Mouse (Mus musculus): ENCODE results near the gene Gfi1b. TPM values are rescaled to one million over a fixed set of nuclear protein-coding genes. Genes with fewer than 3 reads are reported as not detected.

Gfi1b gene
- polyA plus RNA-seq, 1 experiment: 0.76 TPM

- Histone ChIP-seq H3K9me3 (replicated peaks; ENCODE audit: control insufficient read depth, insufficient read depth, low read length, poor library complexity, severe bottlenecking) (no peaks in the 10 kb centered on the region), H3K4me3 (ENCODE audit: low read depth, low read length) (peak overlapping the region; percentile 71), H3K36me3 (ENCODE audit: control insufficient read depth, insufficient read depth, low read length, poor library complexity, severe bottlenecking) (no peaks in the 10 kb centered on the region), H3K27me3 (ENCODE audit: control insufficient read depth, insufficient read depth, low read length, poor library complexity, severe bottlenecking) (no peaks in the 10 kb centered on the region), H3K4me1 (ENCODE audit: control insufficient read depth, insufficient read depth, low read length) (no peaks in the 10 kb centered on the region), H3K27ac (ENCODE audit: insufficient read depth, low read length) (peak overlapping the region; percentile 68; the same call in 1 of the 2 replicates), H3K9ac (ENCODE audit: low read depth, poor library complexity, severe bottlenecking) (peak overlapping the region; percentile 24; the same call in 1 of the 2 replicates)
- TF ChIP-seq EP300 (IDR thresholded peaks at IDR 0.05; ENCODE audit: insufficient read depth, low read depth, low read length): no peak
- peak; percentile 63 for TF ChIP-seq POLR2A (IDR thresholded peaks at IDR 0.05; ENCODE audit: insufficient read depth, low read length)
These were observed 17.1 kb upstream of the Gfi1b start for GRCm38 (mm10) chr2:28638886-28639285.

GRCm38 (mm10) chr2:28638352-28638751 lies 16.6 kb upstream of the Gfi1b start:
- H3K36me3 ChIP-seq (ENCODE audit: control insufficient read depth, insufficient read depth, low read length, poor library complexity, severe bottlenecking): no peaks in the 10 kb centered on the region
- no peaks in the 10 kb centered on the region for H3K9me3 ChIP-seq (replicated peaks; ENCODE audit: control insufficient read depth, insufficient read depth, low read length, poor library complexity, severe bottlenecking)
- H3K9ac ChIP-seq (ENCODE audit: low read depth, poor library complexity, severe bottlenecking): peak overlapping the region; percentile 24; the same call in 1 of the 2 replicates
- H3K27me3 ChIP-seq (ENCODE audit: control insufficient read depth, insufficient read depth, low read length, poor library complexity, severe bottlenecking): no peaks in the 10 kb centered on the region
- no peaks in the 10 kb centered on the region for H3K4me1 ChIP-seq (ENCODE audit: control insufficient read depth, insufficient read depth, low read length)
- H3K4me3 ChIP-seq (ENCODE audit: low read depth, low read length): peak overlapping the region; percentile 71
- H3K27ac ChIP-seq (ENCODE audit: insufficient read depth, low read length): no peak overlapping the region
- TF ChIP-seq POLR2A (IDR thresholded peaks at IDR 0.05; ENCODE audit: insufficient read depth, low read length) (no peak), EP300 (IDR thresholded peaks at IDR 0.05; ENCODE audit: insufficient read depth, low read depth, low read length) (no peak), CTCF (IDR thresholded peaks at IDR 0.05; ENCODE audit: low read depth, low read length) (no peak)

- Histone ChIP-seq H3K9ac (ENCODE audit: low read depth, poor library complexity, severe bottlenecking) (no peak overlapping the region), H3K27me3 (ENCODE audit: control insufficient read depth, insufficient read depth, low read length, poor library complexity, severe bottlenecking) (no peaks in the 10 kb centered on the region), H3K9me3 (replicated peaks; ENCODE audit: control insufficient read depth, insufficient read depth, low read length, poor library complexity, severe bottlenecking) (no peaks in the 10 kb centered on the region), H3K27ac (ENCODE audit: insufficient read depth, low read length) (no peak overlapping the region), H3K4me1 (ENCODE audit: control insufficient read depth, insufficient read depth, low read length) (no peaks in the 10 kb centered on the region), H3K36me3 (ENCODE audit: control insufficient read depth, insufficient read depth, low read length, poor library complexity, severe bottlenecking) (no peaks in the 10 kb centered on the region), H3K4me3 (ENCODE audit: low read depth, low read length) (no peak overlapping the region)
- TF ChIP-seq CTCF (IDR thresholded peaks at IDR 0.05; ENCODE audit: low read depth, low read length) (no peak), EP300 (IDR thresholded peaks at IDR 0.05; ENCODE audit: insufficient read depth, low read depth, low read length) (no peak), POLR2A (IDR thresholded peaks at IDR 0.05; ENCODE audit: insufficient read depth, low read length) (no peak)
These were observed 15.5 kb upstream of the Gfi1b start for GRCm38 (mm10) chr2:28637106-28637845.

DNA sequence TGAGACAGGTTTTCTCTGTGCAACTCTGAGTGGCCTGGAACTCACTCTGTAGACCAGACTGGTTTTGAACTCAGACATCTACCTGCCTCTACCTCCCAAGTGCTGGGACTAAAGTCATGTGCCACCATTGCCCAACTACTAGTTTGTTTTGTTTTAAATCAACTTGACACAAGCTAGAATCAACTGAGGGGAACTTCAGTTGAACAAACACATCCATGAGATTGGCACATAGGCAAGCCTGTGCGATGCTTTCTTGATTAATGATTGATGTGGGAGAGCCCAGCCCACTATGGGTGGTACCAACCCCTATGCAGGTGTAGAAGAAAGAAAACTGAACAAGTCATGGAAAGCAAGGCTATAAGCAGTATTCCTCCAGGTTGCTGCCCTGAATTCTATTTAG lies 13.4 kb upstream of the Gfi1b start:
- TF ChIP-seq CTCF (IDR thresholded peaks at IDR 0.05; ENCODE audit: low read depth, low read length) (no peak), EP300 (IDR thresholded peaks at IDR 0.05; ENCODE audit: insufficient read depth, low read depth, low read length) (no peak), POLR2A (IDR thresholded peaks at IDR 0.05; ENCODE audit: insufficient read depth, low read length) (no peak)
- Histone ChIP-seq H3K9ac (ENCODE audit: low read depth, poor library complexity, severe bottlenecking) (no peak overlapping the region), H3K4me3 (ENCODE audit: low read depth, low read length) (no peak overlapping the region), H3K27me3 (ENCODE audit: control insufficient read depth, insufficient read depth, low read length, poor library complexity, severe bottlenecking) (no peaks in the 10 kb centered on the region), H3K27ac (ENCODE audit: insufficient read depth, low read length) (no peak overlapping the region), H3K9me3 (replicated peaks; ENCODE audit: control insufficient read depth, insufficient read depth, low read length, poor library complexity, severe bottlenecking) (no peaks in the 10 kb centered on the region), H3K36me3 (ENCODE audit: control insufficient read depth, insufficient read depth, low read length, poor library complexity, severe bottlenecking) (no peaks in the 10 kb centered on the region), H3K4me1 (ENCODE audit: control insufficient read depth, insufficient read depth, low read length) (no peaks in the 10 kb centered on the region)

- Histone ChIP-seq H3K4me1 (ENCODE audit: control insufficient read depth, insufficient read depth, low read length) (no peaks in the 10 kb centered on the region), H3K4me3 (ENCODE audit: low read depth, low read length) (no peak overlapping the region), H3K36me3 (ENCODE audit: control insufficient read depth, insufficient read depth, low read length, poor library complexity, severe bottlenecking) (no peaks in the 10 kb centered on the region), H3K27me3 (ENCODE audit: control insufficient read depth, insufficient read depth, low read length, poor library complexity, severe bottlenecking) (no peaks in the 10 kb centered on the region), H3K9me3 (replicated peaks; ENCODE audit: control insufficient read depth, insufficient read depth, low read length, poor library complexity, severe bottlenecking) (no peaks in the 10 kb centered on the region), H3K9ac (ENCODE audit: low read depth, poor library complexity, severe bottlenecking) (no peak overlapping the region), H3K27ac (ENCODE audit: insufficient read depth, low read length) (no peak overlapping the region)
- TF ChIP-seq EP300 (IDR thresholded peaks at IDR 0.05; ENCODE audit: insufficient read depth, low read depth, low read length): no peak
These were observed 11.4 kb upstream of the Gfi1b start for GRCm38 (mm10) chr2:28633136-28633535.

DNA sequence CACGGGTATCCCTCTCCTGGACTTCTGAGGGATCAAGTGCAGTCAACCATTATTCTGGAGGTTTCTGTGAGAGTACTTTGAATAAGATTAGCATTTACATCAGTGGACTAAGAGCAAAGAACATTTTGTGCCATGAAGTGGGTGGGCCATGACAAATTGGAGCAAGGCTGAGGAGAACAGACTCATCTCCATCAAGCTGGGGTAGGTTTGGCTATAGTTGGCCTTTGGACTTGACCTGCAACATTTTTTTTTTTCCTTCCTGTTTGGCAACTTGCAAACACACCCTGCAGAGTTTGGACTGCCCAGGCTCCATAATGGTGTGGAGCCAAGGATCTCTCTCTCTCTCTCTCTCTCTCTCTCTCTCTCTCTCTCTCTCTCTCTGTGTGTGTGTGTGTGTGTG lies 10.8 kb upstream of the Gfi1b start:
- H3K27me3 ChIP-seq (ENCODE audit: control insufficient read depth, insufficient read depth, low read length, poor library complexity, severe bottlenecking): no peaks in the 10 kb centered on the region
- H3K36me3 ChIP-seq (ENCODE audit: control insufficient read depth, insufficient read depth, low read length, poor library complexity, severe bottlenecking): no peaks in the 10 kb centered on the region
- no peaks in the 10 kb centered on the region for H3K9me3 ChIP-seq (replicated peaks; ENCODE audit: control insufficient read depth, insufficient read depth, low read length, poor library complexity, severe bottlenecking)
- TF ChIP-seq CTCF (IDR thresholded peaks at IDR 0.05; ENCODE audit: low read depth, low read length) (no peak), POLR2A (IDR thresholded peaks at IDR 0.05; ENCODE audit: insufficient read depth, low read length) (no peak), EP300 (IDR thresholded peaks at IDR 0.05; ENCODE audit: insufficient read depth, low read depth, low read length) (no peak)
- no peak overlapping the region for H3K27ac ChIP-seq (ENCODE audit: insufficient read depth, low read length)
- no peak overlapping the region for H3K4me3 ChIP-seq (ENCODE audit: low read depth, low read length)
- H3K9ac ChIP-seq (ENCODE audit: low read depth, poor library complexity, severe bottlenecking): no peak overlapping the region
- no peaks in the 10 kb centered on the region for H3K4me1 ChIP-seq (ENCODE audit: control insufficient read depth, insufficient read depth, low read length)

Measured in ES-Bruce4 (cell line).